Mouse (Mus musculus) hindbrain, embryonic 13.5 days (tissue): Measurements from ENCODE around the gene Tsks. TPM values are rescaled to one million over a fixed set of nuclear protein-coding genes. Genes with fewer than 3 reads are reported as not detected.

Experiments used
- ATAC-seq: fragments of 200-750 bp; cut with Nextera tagmentation; 2 replicates; pipeline ENCODE4 v1.8.0; 2017; ENCODE audit warnings: moderate TSS enrichment; ENCODE audit not compliant: low FRiP score
- H3K27ac ChIP-seq: fragments of 300-500 bp; sonication (generic); 2 replicates; pipeline ENCODE4 v1.5.1; 2015; ENCODE audit warnings: inconsistent platforms, mild to moderate bottlenecking, moderate library complexity
- H3K27me3 ChIP-seq: fragments of 300-500 bp; sonication (generic); 2 replicates; pipeline ENCODE4 v1.6.1; 2015; ENCODE audit warnings: mild to moderate bottlenecking, inconsistent platforms
- H3K36me3 ChIP-seq: fragments of 300-500 bp; sonication (generic); 2 replicates; pipeline ENCODE4 v1.6.1; 2015; ENCODE audit warnings: mild to moderate bottlenecking, inconsistent platforms
- H3K4me1 ChIP-seq: fragments of 300-500 bp; sonication (generic); replicated peaks from 2 replicates; pipeline ENCODE4 v1.6.1; 2015; ENCODE audit warnings: inconsistent platforms
- H3K4me2 ChIP-seq: fragments of 300-500 bp; sonication (generic); 2 replicates; pipeline ENCODE4 v1.6.1; 2015; ENCODE audit warnings: inconsistent platforms, mild to moderate bottlenecking, moderate library complexity
- H3K4me3 ChIP-seq: fragments of 300-500 bp; sonication (generic); 2 replicates; pipeline ENCODE4 v1.5.1; 2015; ENCODE audit warnings: mild to moderate bottlenecking, inconsistent platforms
- H3K9ac ChIP-seq: fragments of 300-500 bp; sonication (generic); 2 replicates; pipeline ENCODE4 v1.6.1; 2015; ENCODE audit warnings: mild to moderate bottlenecking, inconsistent platforms
- H3K9me3 ChIP-seq: fragments of 300-500 bp; sonication (generic); 2 replicates; pipeline ENCODE4 v1.6.1; 2016; ENCODE audit warnings: inconsistent platforms
- WGBS: fragments of 180-500 bp; shearing (Covaris S2); methylation state at CpG from one replicate; pipeline ENCODE4 v1.1.7; 2015; 5-methylcytosine and 5-hydroxymethylcytosine counted together
- polyA plus RNA-seq: library from polyadenylated mRNA; unstranded; fragments of >200 nt; fragmentation: Nextera tagmentation; extraction: Ambion mirVana; gene quantifications from 2 replicates; pipeline ENCODE4 v1.2.1, GENCODE M21; 2015

The Tsks gene
- polyA plus RNA-seq, 1 experiment from 2014 or later = 0.17 TPM

GRCm38 (mm10) chr7:44985595-44986191 is 42.7 kb downstream of the Tsks start:
- Histone ChIP-seq H3K9me3 (no peaks in the 10 kb centered on the region), H3K36me3 (peaks cover 24% of the 10 kb centered on the region), H3K27me3 (no peaks in the 10 kb centered on the region), H3K4me1 (peaks cover 48% of the 10 kb centered on the region), H3K4me3 (peak overlapping the region; percentile 94), H3K27ac (peak overlapping the region; percentile 97), H3K9ac (peak overlapping the region; percentile 98), H3K4me2 (peak overlapping the region; percentile 73)
- under 1% methylated on average over 44 of the region's 45 CpGs for WGBS
- no peak; the same call in 1 of the 2 replicates for ATAC-seq

DNA sequence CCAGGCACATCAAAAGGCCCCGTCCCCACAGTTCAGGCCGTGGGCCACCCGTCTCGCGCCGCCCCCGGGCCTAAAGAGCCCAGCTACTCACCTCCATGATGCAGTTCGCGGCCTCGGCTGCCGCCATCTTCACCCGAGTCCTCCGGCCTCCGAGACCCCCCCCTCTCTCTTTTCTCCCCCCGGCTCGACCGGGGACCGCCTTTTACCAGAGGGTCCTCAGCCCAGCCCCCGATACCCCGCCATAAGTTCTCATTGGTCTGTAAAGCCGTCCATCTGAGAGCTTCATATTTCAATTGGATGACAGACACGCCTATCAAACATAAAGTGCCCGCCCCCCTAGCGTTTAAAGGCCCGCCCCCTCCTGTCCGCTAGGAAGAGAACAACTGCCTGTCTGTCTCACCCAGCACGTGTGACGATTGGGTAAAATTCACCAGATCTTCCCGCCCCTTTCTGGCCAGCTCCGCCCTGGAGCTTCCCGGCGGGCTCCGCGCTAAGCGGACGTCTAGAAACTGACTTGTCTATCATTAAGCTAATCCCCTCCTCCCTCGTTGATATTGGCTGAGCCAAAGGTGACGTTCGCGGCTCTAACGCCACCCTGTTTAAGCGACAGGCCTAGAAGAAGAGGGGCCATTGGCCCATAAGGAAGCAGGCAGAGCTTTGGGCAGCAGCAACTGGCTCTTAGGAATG is 43.3 kb downstream of the Tsks start, which contains the start of gene Prmt1:
Gene Prmt1, minus strand, starts transcription at position 377 of the 687 bp plus-strand sequence.
- no peaks in the 10 kb centered on the region for H3K9me3 ChIP-seq
- peak within 1 kb of the TSS; percentile 73 for H3K4me2 ChIP-seq
- peak; percentile 97 for ATAC-seq
- peak within 1 kb of the TSS; percentile 97 for H3K27ac ChIP-seq
- no peaks in the 10 kb centered on the region for H3K27me3 ChIP-seq
- H3K36me3 ChIP-seq = peaks cover 20% of the 10 kb centered on the region
- WGBS = under 1% methylated on average over 42 of the region's 42 CpGs
- peak within 1 kb of the TSS; percentile 98 for H3K9ac ChIP-seq
- peaks cover 48% of the 10 kb centered on the region for H3K4me1 ChIP-seq
- peak within 1 kb of the TSS; percentile 94 for H3K4me3 ChIP-seq

DNA sequence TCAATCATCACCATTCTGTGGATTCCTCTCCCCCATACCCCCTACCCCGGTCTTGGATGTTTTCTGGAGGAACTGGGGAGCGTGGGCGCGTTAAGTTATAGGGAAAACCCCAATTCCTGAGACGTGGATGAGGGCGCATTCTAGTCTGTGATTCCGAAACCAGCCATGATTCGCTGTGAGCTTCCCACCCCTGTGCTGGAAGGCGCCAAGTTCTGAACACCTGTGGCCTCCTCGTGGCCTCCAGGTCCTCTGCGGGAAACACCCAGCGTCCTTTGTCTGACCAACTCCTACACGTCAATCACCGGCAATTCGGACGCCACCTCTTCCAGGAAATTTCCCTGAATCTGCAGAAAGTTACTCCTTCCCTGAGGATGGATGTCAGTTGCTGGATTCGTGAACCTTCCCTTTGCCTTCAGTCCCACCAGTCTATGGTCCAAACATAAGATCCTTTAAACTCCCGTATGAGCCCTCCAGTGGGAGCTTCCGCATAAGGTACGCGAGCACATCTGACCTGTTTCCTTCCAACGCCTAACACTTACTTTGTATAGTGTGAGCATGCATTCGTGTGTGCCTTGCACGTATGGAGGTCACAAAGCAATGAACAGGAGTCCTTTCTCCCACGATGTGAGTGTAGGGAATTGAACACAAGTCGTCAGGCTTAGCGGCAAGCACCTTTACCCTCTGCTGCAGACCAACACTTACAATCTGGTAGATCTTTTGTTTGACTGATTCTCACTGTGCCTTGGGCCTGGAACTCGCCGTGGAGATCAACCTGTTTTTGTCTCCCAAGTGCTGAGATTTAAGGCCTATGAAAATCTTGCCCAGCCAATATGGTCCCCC is 44.1 kb downstream of the Tsks start:
- H3K27me3 ChIP-seq = no peaks in the 10 kb centered on the region
- peak overlapping the region; percentile 80 for H3K9ac ChIP-seq
- peaks cover 48% of the 10 kb centered on the region for H3K4me1 ChIP-seq
- peak overlapping the region; percentile 94 for H3K4me3 ChIP-seq
- peak overlapping the region; percentile 93 for H3K27ac ChIP-seq
- H3K9me3 ChIP-seq = no peaks in the 10 kb centered on the region
- ATAC-seq = no peak; the same call in 1 of the 2 replicates
- H3K36me3 ChIP-seq = peaks cover 18% of the 10 kb centered on the region
- under 1% methylated on average over 29 of the region's 29 CpGs for WGBS
- H3K4me2 ChIP-seq = peak overlapping the region; percentile 73

DNA sequence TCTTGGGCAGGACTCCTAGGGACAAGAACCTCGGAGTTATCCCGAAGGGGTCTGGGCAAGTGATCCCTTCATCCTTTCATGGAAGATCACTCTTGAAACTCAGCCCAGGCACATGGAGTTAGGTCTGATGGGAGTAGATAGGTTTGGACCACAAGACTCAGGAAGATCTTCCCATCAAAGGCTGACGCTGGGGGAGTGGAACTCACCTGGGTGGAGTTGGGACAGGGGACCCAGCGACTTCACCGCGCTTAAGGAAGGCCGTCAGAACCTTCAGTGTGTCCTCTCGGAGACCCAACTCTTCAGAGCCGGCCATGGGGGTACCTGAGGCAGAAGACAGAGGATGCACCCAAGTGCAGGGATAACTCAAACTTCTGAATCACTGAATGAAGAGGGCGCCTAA is 53.7 kb downstream of the Tsks start:
- no peaks in the 10 kb centered on the region for H3K27me3 ChIP-seq
- peak overlapping the region; percentile 63 for H3K4me3 ChIP-seq
- peaks cover 35% of the 10 kb centered on the region for H3K4me1 ChIP-seq
- ATAC-seq = no peak
- 16% methylated on average over 10 of the region's 10 CpGs for WGBS
- peak overlapping the region; percentile 90 for H3K4me2 ChIP-seq
- H3K27ac ChIP-seq = no peak overlapping the region
- peak overlapping the region; percentile 65 for H3K9ac ChIP-seq
- no peaks in the 10 kb centered on the region for H3K9me3 ChIP-seq
- peaks cover 36% of the 10 kb centered on the region for H3K36me3 ChIP-seq

GRCm38 (mm10) chr7:44997231-44997939 is 54.4 kb downstream of the Tsks start, which contains the start of gene Irf3:
Gene Irf3, plus strand, starts transcription at chr7:44997648.
- H3K9ac ChIP-seq = peak within 1 kb of the TSS; percentile 87
- peak; percentile 88 for ATAC-seq
- H3K4me3 ChIP-seq = peak within 1 kb of the TSS; percentile 63
- no peaks in the 10 kb centered on the region for H3K9me3 ChIP-seq
- H3K36me3 ChIP-seq = peaks cover 38% of the 10 kb centered on the region
- peak within 1 kb of the TSS; percentile 90 for H3K4me2 ChIP-seq
- peaks cover 35% of the 10 kb centered on the region for H3K4me1 ChIP-seq
- under 1% methylated on average over 43 of the region's 43 CpGs for WGBS
- H3K27me3 ChIP-seq = no peaks in the 10 kb centered on the region
- H3K27ac ChIP-seq = peak within 1 kb of the TSS; percentile 87

DNA sequence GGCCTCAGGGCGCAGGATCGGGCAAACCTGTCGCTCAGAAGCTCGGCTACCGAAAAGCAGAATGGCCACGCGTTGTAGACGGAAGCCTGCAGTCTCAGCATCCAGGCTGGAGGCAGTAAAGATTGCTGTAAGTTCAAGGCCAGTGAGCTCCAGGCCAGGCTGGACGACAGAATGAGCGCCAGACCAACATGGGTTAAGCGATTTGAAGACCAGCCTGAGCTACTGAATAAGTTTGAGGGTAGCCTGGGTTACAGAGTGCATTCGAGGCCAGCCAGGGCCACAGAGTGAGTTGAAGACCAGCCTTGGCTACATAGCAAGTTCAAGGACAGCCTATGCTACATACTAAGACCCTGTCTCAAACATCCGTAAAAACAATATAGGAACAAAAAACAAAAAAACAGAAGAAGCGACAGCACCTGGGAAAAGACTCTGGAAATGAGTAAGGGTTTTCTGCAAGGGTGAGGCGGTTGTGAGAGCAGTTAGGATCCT is 55.0 kb downstream of the Tsks start:
- H3K4me1 ChIP-seq = peaks cover 35% of the 10 kb centered on the region
- no peaks in the 10 kb centered on the region for H3K9me3 ChIP-seq
- H3K27me3 ChIP-seq = no peaks in the 10 kb centered on the region
- ATAC-seq = no peak; the same call in 1 of the 2 replicates
- H3K9ac ChIP-seq = peak overlapping the region; percentile 87
- peak overlapping the region; percentile 90 for H3K4me2 ChIP-seq
- peak overlapping the region; percentile 87 for H3K27ac ChIP-seq
- WGBS = 3% methylated on average over 15 of the region's 15 CpGs
- peaks cover 41% of the 10 kb centered on the region for H3K36me3 ChIP-seq
- peak overlapping the region; percentile 63 for H3K4me3 ChIP-seq

DNA sequence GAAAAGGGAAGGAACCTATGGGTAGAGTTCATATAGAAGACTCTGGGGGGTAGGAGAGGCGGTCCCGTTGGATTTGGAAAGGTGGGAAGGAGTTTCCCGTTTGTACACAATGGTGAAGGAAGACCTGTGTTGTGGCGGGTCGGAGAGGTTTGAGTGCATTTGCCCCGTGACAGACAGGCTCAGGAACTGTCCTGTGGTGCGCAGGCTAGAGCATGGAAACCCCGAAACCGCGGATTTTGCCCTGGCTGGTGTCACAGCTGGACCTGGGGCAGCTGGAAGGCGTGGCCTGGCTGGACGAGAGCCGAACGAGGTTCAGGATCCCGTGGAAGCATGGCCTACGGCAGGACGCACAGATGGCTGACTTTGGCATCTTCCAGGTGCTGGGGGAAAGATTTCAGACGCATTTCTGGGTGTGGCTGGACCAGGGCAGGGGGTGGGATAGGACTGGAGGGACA is 55.5 kb downstream of the Tsks start, which contains the start of gene Bcl2l12:
Gene Bcl2l12, minus strand, starts transcription at position 212 of the 455 bp plus-strand sequence.
- Histone ChIP-seq H3K9me3 (no peaks in the 10 kb centered on the region), H3K9ac (peak within 1 kb of the TSS; percentile 87), H3K4me2 (peak within 1 kb of the TSS; percentile 90), H3K4me1 (peaks cover 35% of the 10 kb centered on the region), H3K27me3 (no peaks in the 10 kb centered on the region), H3K36me3 (peaks cover 43% of the 10 kb centered on the region), H3K4me3 (peak within 1 kb of the TSS; percentile 63), H3K27ac (peak within 1 kb of the TSS; percentile 87)
- WGBS = 3% methylated on average over 18 of the region's 18 CpGs
- no peak for ATAC-seq

- peaks cover 35% of the 10 kb centered on the region for H3K4me1 ChIP-seq
- no peak overlapping the region for H3K4me2 ChIP-seq
- H3K4me3 ChIP-seq = no peak overlapping the region
- H3K9ac ChIP-seq = no peak overlapping the region
- H3K9me3 ChIP-seq = no peaks in the 10 kb centered on the region
- peaks cover 55% of the 10 kb centered on the region for H3K36me3 ChIP-seq
- no peak for ATAC-seq
- H3K27me3 ChIP-seq = no peaks in the 10 kb centered on the region
- no peak overlapping the region for H3K27ac ChIP-seq
- WGBS = 85% methylated on average over 11 of the region's 11 CpGs
Observed at GRCm38 (mm10) chr7:44999753-45000152, 56.7 kb downstream of the Tsks start.

DNA sequence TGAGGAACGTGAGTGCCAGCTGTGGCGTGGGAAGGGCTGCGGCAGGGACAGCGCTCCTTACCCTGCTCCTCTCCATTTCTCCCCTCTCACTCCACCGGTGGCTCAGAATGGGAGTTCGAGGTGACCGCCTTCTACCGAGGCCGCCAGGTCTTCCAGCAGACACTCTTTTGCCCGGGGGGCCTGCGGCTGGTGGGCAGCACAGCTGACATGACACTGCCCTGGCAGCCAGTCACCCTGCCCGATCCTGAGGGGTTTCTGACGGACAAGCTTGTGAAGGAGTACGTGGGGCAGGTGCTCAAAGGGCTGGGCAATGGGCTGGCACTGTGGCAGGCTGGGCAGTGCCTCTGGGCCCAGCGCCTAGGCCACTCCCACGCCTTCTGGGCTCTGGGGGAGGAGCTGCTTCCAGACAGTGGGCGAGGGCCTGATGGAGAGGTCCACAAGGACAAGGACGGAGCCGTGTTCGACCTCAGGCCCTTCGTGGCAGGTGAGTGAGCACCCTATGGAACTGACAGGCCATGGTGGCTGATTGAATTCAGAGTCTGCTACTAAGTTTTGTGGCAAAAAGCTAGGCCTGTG is 57.6 kb downstream of the Tsks start:
- 87% methylated on average over 21 of the region's 21 CpGs for WGBS
- no peak for ATAC-seq
- Histone ChIP-seq H3K27ac (no peak overlapping the region), H3K27me3 (no peaks in the 10 kb centered on the region), H3K9ac (no peak overlapping the region), H3K36me3 (peaks cover 63% of the 10 kb centered on the region), H3K9me3 (no peaks in the 10 kb centered on the region), H3K4me3 (no peak overlapping the region), H3K4me2 (no peak overlapping the region), H3K4me1 (peaks cover 35% of the 10 kb centered on the region)

GRCm38 (mm10) chr7:45002440-45002839 is 59.4 kb downstream of the Tsks start:
- no peaks in the 10 kb centered on the region for H3K27me3 ChIP-seq
- no peak for ATAC-seq
- peaks cover 81% of the 10 kb centered on the region for H3K36me3 ChIP-seq
- no peak overlapping the region for H3K4me3 ChIP-seq
- H3K4me2 ChIP-seq = no peak overlapping the region
- no peak overlapping the region for H3K9ac ChIP-seq
- no peaks in the 10 kb centered on the region for H3K9me3 ChIP-seq
- 95% methylated on average over 7 of the region's 7 CpGs for WGBS
- no peak overlapping the region for H3K27ac ChIP-seq
- H3K4me1 ChIP-seq = peaks cover 23% of the 10 kb centered on the region

GRCm38 (mm10) chr7:45004546-45004945 is 61.5 kb downstream of the Tsks start:
- ATAC-seq = no peak
- H3K4me1 ChIP-seq = peaks cover 5% of the 10 kb centered on the region
- no peaks in the 10 kb centered on the region for H3K9me3 ChIP-seq
- no peak overlapping the region for H3K4me2 ChIP-seq
- peaks cover 100% of the 10 kb centered on the region for H3K36me3 ChIP-seq
- no peak overlapping the region for H3K27ac ChIP-seq
- no peak overlapping the region for H3K4me3 ChIP-seq
- WGBS = 87% methylated on average over 3 of the region's 3 CpGs
- no peaks in the 10 kb centered on the region for H3K27me3 ChIP-seq
- no peak overlapping the region for H3K9ac ChIP-seq
